Mouse (Mus musculus) fat pad, adult 2 months (tissue): ENCODE measurements around the gene Olfr1535.

Experiments used
- DNase-seq: peaks from one replicate; pipeline ENCODE4 v3.0.0-alpha.2; 2011; ENCODE audit warnings: low read depth, low spot score; ENCODE audit errors: extremely low read depth

Olfr1535 gene

GRCm38 (mm10) chr13:21559793-21560192, at the start of gene Olfr1535:
Gene Olfr1535, minus strand, starts transcription at chr13:21559893.
- DNase-seq: no peak

DNA sequence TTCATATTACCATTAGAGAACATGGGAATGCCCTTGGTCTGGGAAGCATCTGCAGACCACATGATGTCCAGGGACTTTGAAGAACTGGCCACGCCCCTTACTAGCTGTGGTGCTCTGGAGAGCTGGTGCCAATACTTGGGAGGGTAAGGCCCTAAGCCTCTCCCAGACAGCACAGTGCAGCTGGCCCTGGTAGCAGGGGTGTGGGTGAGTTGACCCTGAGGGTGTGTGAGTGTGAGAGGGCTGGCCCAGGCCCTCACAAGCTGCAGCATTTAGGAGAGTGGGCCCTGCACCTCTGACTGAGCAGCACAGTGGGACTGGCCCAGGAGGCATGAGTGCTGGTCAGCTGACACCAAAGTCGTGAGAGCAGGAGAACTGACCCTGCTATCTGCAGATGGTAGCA, 31.9 kb upstream of the Olfr1535 start:
- DNase-seq: no peak

DNA sequence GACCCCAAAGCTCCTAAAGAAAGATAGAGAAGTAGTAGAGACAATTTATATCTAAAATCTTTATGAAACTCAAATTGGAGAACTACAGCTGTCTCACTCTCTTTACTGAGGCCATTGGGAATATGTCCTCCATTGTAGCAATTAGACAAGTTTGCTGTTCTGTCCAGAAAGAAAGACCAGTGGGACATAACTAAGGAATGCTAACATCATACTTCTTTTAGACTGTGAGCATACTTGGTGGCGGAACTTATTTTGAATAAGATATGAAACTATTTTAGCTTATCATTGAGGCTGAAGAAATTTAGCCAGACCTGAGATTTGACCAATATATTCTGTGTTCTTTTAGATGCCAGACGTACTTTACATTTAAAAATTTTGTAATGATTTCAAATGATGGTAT, 22.0 kb upstream of the Olfr1535 start, which contains the start of gene Olfr1364:
Gene Olfr1364, minus strand, starts transcription at position 101 of the 400 bp plus-strand sequence.
- no peak for DNase-seq

DNA sequence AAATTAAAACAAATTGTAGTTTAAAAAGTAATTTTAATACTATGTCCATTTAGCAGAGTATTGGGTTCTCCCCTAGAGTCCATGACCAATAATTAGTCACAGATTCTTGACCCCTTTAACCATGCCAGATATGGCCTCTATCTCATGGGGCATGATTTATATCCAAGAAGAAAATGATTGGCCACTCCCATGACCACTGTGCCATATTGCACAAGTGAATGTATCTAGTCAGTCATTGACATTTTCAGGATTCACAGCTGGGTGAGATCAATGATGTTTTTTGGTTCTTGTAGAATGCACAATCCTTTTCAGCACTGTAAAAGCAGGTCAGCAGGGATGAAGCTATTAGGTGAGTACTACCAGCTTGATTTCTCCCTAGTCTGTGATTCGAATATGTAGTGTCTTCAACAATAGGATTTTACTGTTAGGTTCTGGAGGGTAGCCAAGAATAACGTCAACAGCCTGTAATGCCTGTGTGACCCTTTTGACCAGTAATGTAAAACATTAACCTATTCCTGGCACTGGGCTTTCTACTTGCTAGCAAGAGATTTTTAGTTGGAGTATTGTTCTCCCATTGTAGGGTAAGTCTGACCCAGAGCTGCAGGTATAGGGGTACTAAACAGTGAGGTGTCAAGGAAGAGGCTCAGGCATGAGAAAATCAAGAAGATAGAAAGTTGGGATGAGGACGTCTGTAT, 9.1 kb downstream of the Olfr1535 start:
- DNase-seq: no peak

GRCm38 (mm10) chr13:21549487-21549886, 10.2 kb downstream of the Olfr1535 start:
- DNase-seq: no peak

DNA sequence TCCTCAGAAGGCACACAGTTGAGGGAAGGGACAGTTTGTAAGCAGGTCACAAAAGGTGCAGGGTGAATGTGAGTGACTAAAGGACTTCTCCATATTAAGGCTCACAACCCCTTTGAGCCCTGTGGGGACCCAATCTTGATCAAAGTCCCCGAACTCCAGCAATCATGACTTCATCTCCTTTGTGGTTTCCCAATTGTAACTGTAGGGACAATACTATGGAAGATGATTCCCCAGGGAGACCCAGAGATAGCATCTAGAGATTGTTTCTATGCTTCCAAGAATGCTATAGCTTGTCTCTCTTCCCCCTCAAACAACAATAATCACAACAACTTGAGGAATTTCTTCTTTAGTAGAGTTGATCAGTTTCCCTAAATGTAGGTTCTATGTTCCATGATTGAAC, 17.0 kb downstream of the Olfr1535 start, which contains the start of gene Olfr1366:
Gene Olfr1366, minus strand, starts transcription at position 101 of the 400 bp plus-strand sequence.
- DNase-seq: no peak

DNA sequence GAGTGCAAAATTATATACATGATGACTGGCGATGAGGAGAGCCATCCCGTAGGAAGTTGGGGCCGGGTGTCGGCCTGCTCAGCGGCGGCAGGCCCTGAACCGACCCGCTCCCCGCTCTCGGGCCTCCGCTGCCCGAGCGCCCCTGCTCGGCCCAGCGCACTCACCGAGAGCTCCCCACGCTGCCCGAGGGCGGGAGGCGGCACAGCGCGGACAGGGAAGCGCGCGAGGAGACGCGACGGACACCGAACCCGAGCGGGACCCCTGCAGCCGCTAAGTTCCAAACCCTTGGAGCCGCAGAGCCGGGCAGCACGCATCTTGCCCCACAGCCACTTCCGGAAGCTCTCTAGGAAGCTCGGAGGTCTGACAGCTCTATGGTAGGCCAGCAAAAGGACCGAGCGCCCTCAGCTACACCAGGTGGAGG, 28.9 kb downstream of the Olfr1535 start, which contains the start of gene Zkscan8:
Gene Zkscan8, minus strand, starts transcription at position 340 of the 421 bp plus-strand sequence.
- peak; percentile 21 for DNase-seq

- DNase-seq: no peak
These were observed 29.6 kb downstream of the Olfr1535 start for GRCm38 (mm10) chr13:21530136-21530535.

DNA sequence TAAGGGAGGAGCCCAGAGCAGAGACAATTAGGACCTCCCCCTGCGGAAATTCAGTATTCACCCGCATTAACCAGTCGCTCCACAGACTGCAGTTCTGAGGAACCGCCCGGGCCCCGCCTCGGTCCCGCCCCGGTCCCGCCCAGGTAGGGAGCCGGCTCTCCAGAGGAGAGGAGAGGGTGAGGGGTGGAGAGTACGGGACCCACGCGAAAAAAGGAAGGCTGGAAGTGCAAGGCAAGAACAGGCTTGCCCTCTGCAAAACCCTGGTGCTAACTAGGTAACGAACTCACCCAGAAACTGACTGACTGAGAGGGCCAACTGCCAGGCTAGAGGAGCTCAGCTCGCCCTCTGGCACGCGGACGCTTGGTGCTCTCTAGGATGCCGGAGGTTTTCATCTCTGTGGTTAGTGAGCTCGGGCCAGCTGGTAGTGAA, 53.5 kb downstream of the Olfr1535 start:
- DNase-seq: peak; percentile 86
